Mouse (Mus musculus): ENCODE results near the gene Acox3. TPM values are rescaled to one million over a fixed set of nuclear protein-coding genes. Genes with fewer than 3 reads are reported as not detected.

Gene Acox3
- total RNA-seq, 1 experiment from 2014 or later, result 88.3 TPM

DNA sequence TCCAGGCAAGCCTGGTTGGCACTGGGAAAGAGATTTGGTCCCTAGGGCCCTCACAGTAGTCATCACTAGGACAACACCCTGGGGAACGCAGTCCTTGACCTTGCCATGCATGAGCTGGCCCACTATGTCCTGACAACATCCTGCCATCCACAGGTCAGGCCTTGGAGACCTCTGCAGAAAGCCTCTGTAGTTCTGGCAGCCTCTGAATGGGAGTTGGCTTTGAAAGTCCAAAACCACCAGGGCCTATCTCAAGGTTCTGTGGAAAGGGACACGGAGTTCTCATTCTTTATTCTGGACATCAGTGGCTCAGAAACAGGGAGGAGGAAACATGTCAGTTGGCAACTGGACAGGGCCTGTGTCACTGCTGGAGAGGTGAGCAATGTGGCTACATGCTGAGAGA, 53.2 kb downstream of the Acox3 start:
- no peak for ATAC-seq (ENCODE audit: extremely low read depth, insufficient number of reproducible peaks, low FRiP score, poor library complexity, severe bottlenecking)

GRCm38 (mm10) chr5:35641961-35642584, 59.2 kb downstream of the Acox3 start:
- no peak for ATAC-seq (ENCODE audit: extremely low read depth, insufficient number of reproducible peaks, low FRiP score, poor library complexity, severe bottlenecking)

DNA sequence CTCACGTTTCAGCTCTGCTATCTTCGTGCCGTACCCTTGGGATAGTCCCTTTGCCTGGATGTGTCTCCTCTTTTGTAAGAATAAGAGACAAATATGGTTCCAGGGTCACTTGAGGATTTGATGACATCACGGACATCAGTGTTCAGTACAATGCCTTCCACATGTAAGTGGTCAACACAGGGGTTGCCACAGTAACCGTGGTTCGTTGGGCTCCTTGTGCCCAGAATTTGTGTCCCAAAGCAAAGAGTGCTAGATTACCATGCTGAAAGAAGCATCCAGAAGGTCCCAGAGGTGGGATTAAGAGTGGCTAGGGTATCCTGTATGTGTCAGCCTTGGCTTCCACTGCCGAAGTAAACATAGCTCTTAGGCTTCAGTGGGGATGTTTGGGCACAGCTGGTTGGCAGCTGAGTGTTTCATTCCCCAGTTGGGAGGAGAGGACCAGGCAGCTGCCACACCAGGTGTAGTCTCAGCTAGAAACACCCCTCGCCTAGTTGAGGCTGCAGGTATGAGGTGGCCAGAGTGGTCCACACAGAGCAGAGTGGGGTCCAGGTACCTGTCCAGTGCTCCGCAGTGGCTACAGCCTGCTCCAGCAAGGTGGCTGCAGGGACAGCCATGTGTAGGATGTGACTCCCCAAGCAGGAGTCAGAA, 60.7 kb downstream of the Acox3 start:
- no peak for ATAC-seq (ENCODE audit: extremely low read depth, insufficient number of reproducible peaks, low FRiP score, poor library complexity, severe bottlenecking)

DNA sequence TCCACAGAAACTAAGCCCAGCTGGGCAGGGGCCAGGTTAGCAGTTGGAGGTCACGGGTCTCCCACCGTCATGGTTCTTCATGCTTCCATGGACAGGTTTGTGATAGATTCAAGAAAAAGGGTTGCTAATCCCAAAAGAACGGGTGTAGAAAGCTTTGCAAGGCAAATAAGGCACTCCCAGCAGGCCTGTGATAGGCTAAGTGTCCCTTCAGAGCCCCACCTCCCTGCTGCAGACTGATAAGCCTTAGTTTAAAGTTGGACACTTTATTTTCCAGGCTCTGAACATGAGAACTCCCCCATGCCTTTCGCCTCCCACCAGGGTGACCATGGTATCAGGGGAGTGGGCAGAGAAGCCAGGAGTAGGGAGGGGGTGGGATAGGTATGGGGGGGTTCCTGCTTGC, 61.2 kb downstream of the Acox3 start:
- ATAC-seq (ENCODE audit: extremely low read depth, insufficient number of reproducible peaks, low FRiP score, poor library complexity, severe bottlenecking), result no peak

- ATAC-seq (ENCODE audit: extremely low read depth, insufficient number of reproducible peaks, low FRiP score, poor library complexity, severe bottlenecking), result no peak
These were observed 63.2 kb downstream of the Acox3 start for GRCm38 (mm10) chr5:35645938-35646493.

GRCm38 (mm10) chr5:35646927-35647326, 64.1 kb downstream of the Acox3 start:
- no peak for ATAC-seq (ENCODE audit: extremely low read depth, insufficient number of reproducible peaks, low FRiP score, poor library complexity, severe bottlenecking)

DNA sequence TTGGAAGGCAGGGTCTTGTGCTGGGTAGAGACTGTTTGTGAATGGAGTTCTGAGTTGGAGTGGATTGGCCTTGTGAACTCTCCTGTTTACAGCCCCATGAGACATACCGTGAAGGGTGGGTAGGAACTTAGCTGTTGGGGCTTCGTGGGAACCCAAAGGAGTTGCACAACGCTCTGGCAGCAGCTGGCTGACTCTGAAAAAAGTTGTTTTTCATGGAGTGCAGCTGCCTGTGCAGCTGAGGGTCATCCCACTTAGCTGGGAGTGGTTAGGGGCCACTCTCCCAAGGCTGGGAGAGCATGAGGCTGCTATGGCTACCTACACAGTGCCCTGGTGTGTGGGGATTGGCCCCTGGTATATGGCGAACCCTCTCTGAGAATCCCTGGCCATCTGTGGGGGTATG, 64.7 kb downstream of the Acox3 start:
- ATAC-seq (ENCODE audit: extremely low read depth, insufficient number of reproducible peaks, low FRiP score, poor library complexity, severe bottlenecking), result no peak

DNA sequence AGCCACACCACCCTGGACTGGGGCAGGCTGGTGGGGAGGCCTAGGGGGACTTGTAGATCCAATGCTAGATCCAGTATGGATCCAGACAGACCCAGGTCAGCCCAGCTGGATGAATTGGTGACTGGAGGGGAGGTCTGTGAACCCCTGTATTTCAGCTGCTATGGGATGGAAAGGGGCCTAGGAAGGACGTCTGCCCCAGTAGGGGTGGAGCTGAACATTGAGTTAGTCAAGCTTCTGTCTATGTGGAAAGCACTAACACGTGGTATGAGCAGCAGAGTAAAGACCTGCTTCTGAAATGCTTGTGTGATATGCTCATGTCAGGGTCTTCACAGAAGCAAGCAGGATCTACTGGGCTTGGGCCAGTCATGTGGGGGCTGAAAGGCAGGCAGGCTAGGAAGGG, 65.4 kb downstream of the Acox3 start:
- ATAC-seq (ENCODE audit: extremely low read depth, insufficient number of reproducible peaks, low FRiP score, poor library complexity, severe bottlenecking), result no peak

DNA sequence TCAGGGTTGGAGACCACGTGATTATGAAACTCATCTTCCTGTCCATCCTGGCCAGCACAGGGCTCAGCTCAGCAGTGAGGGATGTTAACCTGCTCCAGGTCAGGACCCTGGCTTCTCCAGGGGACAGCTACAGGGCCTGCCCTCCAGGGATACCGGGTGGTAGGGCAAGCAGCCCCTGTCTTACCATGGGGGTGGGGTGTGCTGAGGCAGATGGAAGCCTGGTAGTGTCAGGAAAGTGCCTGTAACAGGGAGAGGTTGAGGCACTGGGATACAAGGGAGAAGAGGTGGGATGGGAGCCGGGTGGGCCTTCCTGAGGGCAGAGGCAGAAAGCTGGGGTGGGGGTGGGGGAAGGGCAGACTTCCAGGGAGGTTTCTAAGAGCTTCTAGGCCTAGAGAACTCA, 69.5 kb downstream of the Acox3 start:
- no peak for ATAC-seq (ENCODE audit: extremely low read depth, insufficient number of reproducible peaks, low FRiP score, poor library complexity, severe bottlenecking)

DNA sequence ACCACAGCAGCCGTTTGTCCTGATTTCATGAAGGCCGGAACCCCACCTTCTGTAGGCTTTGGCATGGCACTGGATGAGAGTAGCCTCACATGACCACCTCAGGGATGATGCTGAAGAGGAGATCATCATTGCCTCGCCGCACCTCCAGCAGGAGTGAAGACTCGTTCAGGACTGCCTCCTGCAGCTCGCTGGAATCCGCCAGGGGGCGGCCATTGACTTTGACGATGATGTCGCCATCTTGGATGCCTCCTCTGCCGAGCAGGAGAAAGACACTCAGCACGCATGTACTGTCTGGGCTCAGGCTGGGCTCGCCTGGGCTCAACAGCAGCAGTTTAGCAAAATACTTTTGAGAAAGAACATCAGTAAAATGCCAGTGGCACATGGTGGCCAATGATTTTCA, 70.0 kb downstream of the Acox3 start:
- ATAC-seq (ENCODE audit: extremely low read depth, insufficient number of reproducible peaks, low FRiP score, poor library complexity, severe bottlenecking), result no peak

GRCm38 (mm10) chr5:35653743-35654395, 71.0 kb downstream of the Acox3 start:
- no peak for ATAC-seq (ENCODE audit: extremely low read depth, insufficient number of reproducible peaks, low FRiP score, poor library complexity, severe bottlenecking)

DNA sequence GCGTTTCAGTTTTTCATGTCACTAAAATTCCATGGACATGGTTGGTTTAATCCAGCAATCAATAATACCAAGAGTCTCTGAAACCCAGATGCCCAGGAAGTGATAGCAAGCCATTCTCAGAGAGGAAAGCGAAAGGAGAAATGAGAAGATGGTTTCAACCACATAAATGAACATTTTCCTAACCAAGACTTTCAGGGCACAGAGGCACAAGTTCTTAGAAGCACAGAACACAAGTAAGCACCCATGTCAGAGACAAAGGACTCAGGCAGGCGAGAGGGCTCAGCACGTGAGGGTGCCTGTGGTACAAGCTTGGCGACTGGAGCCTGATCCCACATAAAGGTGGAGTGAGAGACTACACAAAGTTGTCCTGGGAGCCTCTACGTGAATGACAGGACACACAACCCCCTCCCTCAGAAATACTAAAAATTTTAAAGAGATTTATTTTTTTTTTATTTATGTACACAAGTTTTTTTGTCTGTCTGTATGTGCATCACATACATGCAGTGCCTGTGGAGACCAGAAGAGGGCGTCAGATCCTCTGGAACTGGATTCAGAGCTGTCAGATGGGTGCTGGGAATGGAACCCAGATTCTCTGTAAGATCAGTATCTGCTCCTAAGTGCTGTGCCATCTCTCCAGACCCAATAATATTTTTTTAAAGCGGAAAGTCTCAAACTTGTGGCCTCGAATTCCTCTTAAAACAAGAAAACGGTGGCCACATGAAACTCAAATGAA, 73.1 kb downstream of the Acox3 start:
- ATAC-seq (ENCODE audit: extremely low read depth, insufficient number of reproducible peaks, low FRiP score, poor library complexity, severe bottlenecking), result no peak

DNA sequence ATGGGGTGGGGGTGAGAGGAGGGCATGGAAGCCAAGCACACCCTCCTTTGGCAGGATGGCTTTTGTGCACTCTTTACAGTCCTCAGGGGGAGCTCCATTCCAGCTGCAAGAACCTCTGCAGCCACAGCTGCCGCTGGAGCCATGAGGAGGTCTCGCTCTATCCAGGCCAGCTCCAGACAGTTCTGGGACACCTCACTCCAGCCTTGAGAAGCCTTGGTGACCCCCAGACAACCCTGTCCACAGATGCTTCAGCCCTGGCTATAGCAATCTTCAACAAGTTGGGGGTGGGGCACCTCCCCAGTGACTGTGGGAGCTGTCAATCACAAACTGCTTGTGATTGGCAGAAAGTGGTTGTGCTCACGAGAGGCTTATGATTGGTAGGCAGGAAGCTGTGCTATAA, 76.7 kb downstream of the Acox3 start:
- ATAC-seq (ENCODE audit: extremely low read depth, insufficient number of reproducible peaks, low FRiP score, poor library complexity, severe bottlenecking), result no peak

DNA sequence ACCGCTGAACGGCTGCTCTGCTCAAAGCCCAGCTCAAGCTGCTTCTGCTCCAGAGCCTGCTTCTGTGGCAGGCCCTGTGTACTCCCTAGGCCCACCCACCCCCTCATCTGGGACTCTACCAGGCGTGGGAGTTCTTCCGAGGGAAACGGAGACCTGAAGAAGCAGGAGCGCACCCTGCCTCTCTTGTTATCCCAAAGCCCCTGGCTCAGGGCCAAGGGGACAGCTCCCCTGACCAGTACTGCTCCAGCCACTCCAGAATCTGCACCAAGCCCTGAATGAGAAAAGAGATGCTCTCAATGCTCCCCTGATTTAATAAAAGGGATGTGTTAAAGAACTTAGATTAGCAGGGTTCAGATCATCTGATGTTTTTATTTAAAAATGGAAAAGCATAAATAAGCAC, 78.4 kb downstream of the Acox3 start:
- ATAC-seq (ENCODE audit: extremely low read depth, insufficient number of reproducible peaks, low FRiP score, poor library complexity, severe bottlenecking), result no peak

DNA sequence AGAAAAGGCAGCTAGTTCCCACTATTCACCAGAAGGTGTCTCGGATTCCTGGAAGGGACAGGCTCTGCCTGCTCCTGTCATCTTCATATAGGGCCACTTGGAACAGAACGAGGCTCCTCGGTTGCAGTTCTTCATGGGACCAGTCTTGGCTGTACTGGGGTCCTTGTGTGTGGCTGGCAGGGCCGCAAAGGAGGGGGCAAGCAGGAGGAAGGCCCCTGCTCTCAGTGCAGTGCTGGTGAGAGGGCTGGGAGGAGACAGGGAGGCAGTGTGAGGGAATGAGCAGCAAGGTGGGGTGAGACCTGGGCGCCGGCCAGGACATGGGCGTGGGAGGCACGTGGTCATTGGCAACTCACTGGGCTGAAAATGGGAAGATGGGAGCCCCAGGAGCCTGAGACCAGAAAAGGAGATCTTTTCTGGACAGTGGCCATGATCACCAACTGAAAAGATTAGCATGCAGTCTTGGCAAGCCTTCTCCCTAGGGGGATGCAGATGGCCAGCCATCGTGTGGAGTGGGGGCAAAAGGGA, 79.2 kb downstream of the Acox3 start:
- no peak for ATAC-seq (ENCODE audit: extremely low read depth, insufficient number of reproducible peaks, low FRiP score, poor library complexity, severe bottlenecking)

Other genes starting within 250 kb of the Acox3 start
- gene Hmx1, start 193.9 kb upstream of the Acox3 start, total RNA-seq (2017), result not detected in 2 replicates
- not detected in 2 replicates for gene Cpz, start 57.3 kb upstream of the Acox3 start, total RNA-seq (2017)
- gene Trmt44, start 8.0 kb upstream of the Acox3 start, total RNA-seq (2017), result 9.7 and 11.9 TPM in 2 replicates
- gene Htra3, start 96.7 kb downstream of the Acox3 start, total RNA-seq (2017), result not detected in 2 replicates
- gene Sh3tc1, start 156.9 kb downstream of the Acox3 start, total RNA-seq (2017), result 11.3 and 11.8 TPM in 2 replicates
- gene Ablim2, start 174.8 kb downstream of the Acox3 start, total RNA-seq (2017), result not detected in 2 replicates